Mouse (Mus musculus): ENCODE measurements around the gene Pnpt1.

DNA sequence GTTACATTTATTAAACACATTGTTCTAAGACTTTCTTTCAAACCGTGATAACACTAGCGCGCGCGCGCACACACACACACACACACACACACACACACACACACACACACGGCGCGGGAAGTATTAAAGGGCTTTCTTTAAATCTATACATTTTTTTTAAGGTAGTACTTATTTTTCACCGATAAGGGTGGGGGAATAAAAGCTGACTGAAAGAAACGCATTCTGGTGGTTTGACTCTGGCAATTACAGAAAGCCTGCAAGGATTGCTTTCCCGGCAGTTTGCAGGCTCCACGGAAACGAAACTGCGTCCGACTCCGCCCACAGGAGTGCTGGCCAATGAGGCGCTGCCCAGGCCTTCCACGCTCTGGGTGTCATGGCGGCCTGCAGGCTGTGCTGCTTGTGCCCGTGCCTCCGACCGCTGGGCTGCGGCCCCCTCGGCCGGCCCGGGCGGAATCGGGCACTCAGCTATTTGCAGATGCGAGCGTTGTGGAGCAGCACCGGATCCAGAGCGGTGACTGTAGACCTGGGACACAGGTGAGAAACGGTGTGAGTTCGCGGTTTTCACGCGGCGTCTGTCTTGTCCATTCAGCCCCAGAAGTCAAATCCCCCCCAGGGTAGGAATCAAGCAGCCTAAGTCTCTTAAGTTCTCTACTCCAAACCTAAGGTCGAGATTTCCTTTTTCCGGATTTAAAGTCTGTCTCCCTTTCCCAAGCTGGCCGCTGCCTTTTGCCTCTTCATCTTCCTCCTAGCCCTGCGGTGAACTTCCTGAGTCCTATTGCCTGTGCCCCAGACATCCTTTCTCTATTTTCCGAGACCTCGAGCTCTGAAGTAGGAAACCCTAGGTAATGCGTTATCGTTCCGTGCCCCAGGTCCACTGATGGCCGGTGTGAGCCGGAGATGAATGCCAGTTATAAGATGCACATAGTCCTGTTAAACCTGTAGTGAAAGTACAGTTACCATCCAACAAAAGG lies at the start of gene Pnpt1:
- TF ChIP-seq USF1 (IDR thresholded peaks at IDR 0.05; ENCODE audit: low read depth) (no peak), CTCF (IDR thresholded peaks at IDR 0.05; ENCODE audit: control insufficient read depth, insufficient read depth, insufficient read length) (no peak), CEBPB (IDR thresholded peaks at IDR 0.05; ENCODE audit: low read depth) (no peak)

All from C2C12 (cell line).